Mouse (Mus musculus) bone marrow, adult 2 months (tissue): ENCODE measurements around the gene Treml1. TPM values are rescaled to one million over a fixed set of nuclear protein-coding genes. Genes with fewer than 3 reads are reported as not detected.
"Not testable (repeated sequence)": the region's sequence is repeated elsewhere in the genome, so short reads cannot be mapped to it uniquely, and the experiment has no call there.

Source experiments
- H3K27ac ChIP-seq: fragments of 200-500 bp; 2 replicates; pipeline ENCODE4 v1.5.1; 2012; ENCODE audit warnings: low read depth, mild to moderate bottlenecking, control low read depth, inconsistent platforms, low read length; ENCODE audit not compliant: control insufficient read depth, poor library complexity, insufficient read depth
- H3K4me1 ChIP-seq: fragments of 200-500 bp; 2 replicates; pipeline ENCODE4 v1.6.1; 2011; ENCODE audit warnings: low read length; ENCODE audit not compliant: control insufficient read depth, insufficient read depth
- H3K4me3 ChIP-seq: fragments of 200-500 bp; replicated peaks from 2 replicates; pipeline ENCODE3; 2011; ENCODE audit warnings: mild to moderate bottlenecking, low read depth, low read length, control low read depth; ENCODE audit not compliant: control insufficient read depth
- CTCF ChIP-seq: fragments of 200-500 bp; IDR thresholded peaks from 2 replicates; pipeline ENCODE4 v1.5.1; 2011; ENCODE audit warnings: low read length, control low read depth; ENCODE audit not compliant: control insufficient read depth, insufficient read depth
- POLR2A ChIP-seq: fragments of 200-500 bp; IDR thresholded peaks from 2 replicates; pipeline ENCODE4 v1.6.1; 2011; ENCODE audit warnings: low read depth, mild to moderate bottlenecking, control low read depth, low read length, borderline replicate concordance; ENCODE audit not compliant: control insufficient read depth
- WGBS: fragments of 180-500 bp; shearing (Covaris S2); methylation state at CpG from one replicate; pipeline ENCODE4 v1.1.7; 2018; 5-methylcytosine and 5-hydroxymethylcytosine counted together
- polyA plus RNA-seq: library from polyadenylated mRNA; stranded (reverse); fragments of >200 nt; gene quantifications from 2 replicates; pipeline ENCODE4 v1.2.4, GENCODE M21; 2011; ENCODE audit warnings: low replicate concordance; ENCODE audit not compliant: missing spikeins, insufficient read depth, insufficient read length

The Treml1 gene
- polyA plus RNA-seq, 1 experiment = 115 TPM

- TF ChIP-seq POLR2A (no peak), CTCF (no peak)
- H3K4me1 ChIP-seq = peaks cover 1% of the 10 kb centered on the region; the same call in 1 of the 2 replicates
- no peak overlapping the region for H3K4me3 ChIP-seq
- 60% methylated on average over 4 of the region's 4 CpGs for WGBS
- H3K27ac ChIP-seq = no peak overlapping the region
Measured at GRCm38 (mm10) chr17:48346834-48347233, 12.9 kb upstream of the Treml1 start.

GRCm38 (mm10) chr17:48347287-48347686 lies 12.4 kb upstream of the Treml1 start:
- TF ChIP-seq POLR2A (no peak), CTCF (no peak)
- no peak overlapping the region for H3K4me3 ChIP-seq
- peaks cover 1% of the 10 kb centered on the region; the same call in 1 of the 2 replicates for H3K4me1 ChIP-seq
- no peak overlapping the region for H3K27ac ChIP-seq
- 33% methylated on average over 2 of the region's 2 CpGs for WGBS

DNA sequence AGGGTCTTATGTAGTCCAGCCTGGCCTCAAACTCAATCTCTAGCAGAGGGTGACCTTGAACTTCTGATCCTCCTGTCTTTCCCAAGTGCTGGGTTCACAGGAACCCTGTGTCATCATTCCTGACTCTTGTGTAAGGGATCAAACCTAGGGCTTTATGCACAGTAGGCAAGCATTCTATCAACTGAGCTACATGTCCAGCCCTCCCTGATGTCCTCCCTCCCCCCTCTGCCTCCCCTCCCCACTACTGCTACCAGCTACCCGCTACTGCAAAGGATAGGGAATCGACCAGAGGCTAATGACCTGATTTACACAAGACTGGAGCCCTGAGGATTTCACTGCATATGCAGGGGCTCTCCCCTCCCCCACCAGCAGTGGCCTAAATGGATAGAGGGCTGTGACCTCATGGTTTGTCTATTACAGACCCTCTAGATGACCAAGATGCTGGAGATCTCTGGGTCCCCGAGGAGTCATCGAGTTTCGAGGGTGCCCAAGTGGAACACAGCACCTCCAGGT lies 9.0 kb upstream of the Treml1 start:
- H3K4me1 ChIP-seq = peaks cover 1% of the 10 kb centered on the region; the same call in 1 of the 2 replicates
- WGBS = 89% methylated on average over 5 of the region's 5 CpGs
- TF ChIP-seq CTCF = no peak
- no peak for TF ChIP-seq POLR2A
- no peak overlapping the region for H3K4me3 ChIP-seq
- H3K27ac ChIP-seq = no peak overlapping the region

GRCm38 (mm10) chr17:48352976-48353375 lies 6.7 kb upstream of the Treml1 start:
- not testable (repeated sequence) for H3K4me1 ChIP-seq, H3K4me3 ChIP-seq, H3K27ac ChIP-seq
- 85% methylated on average over 7 of the region's 7 CpGs for WGBS

- Histone ChIP-seq H3K4me3 (no peak overlapping the region), H3K4me1 (no peaks in the 10 kb centered on the region), H3K27ac (no peak overlapping the region)
- WGBS = 86% methylated on average over 3 of the region's 3 CpGs
- TF ChIP-seq POLR2A (no peak), CTCF (no peak)
Measured at GRCm38 (mm10) chr17:48355822-48356221, 3.9 kb upstream of the Treml1 start.

DNA sequence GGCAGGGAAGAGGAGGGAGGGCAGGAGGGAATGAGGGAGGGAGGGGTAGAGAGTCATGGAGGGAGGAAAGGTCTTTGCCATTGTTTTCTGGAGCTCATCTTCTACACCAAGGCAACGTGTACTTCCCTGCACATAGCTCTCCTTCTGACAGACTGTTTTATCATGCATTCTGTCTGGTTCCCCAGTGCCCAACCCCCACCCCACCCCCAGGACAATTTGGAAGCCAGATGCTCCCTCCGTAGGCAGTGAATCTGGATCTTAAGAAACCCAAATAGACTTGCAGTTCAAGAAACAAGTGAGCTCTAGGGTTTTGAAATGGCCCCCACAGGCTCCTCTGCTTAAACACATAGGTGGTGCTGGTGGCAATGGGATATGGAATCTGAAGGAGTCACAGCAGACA lies 1.8 kb upstream of the Treml1 start:
- H3K4me1 ChIP-seq = no peaks in the 10 kb centered on the region
- H3K27ac ChIP-seq = no peak overlapping the region
- no peak overlapping the region for H3K4me3 ChIP-seq
- TF ChIP-seq CTCF (no peak), POLR2A (no peak)
- 72% methylated on average over 2 of the region's 2 CpGs for WGBS

- no peak overlapping the region for H3K27ac ChIP-seq
- H3K4me1 ChIP-seq = no peaks in the 10 kb centered on the region; the same call in 1 of the 2 replicates
- no peak overlapping the region for H3K4me3 ChIP-seq
- WGBS = 15% methylated on average over 4 of the region's 4 CpGs
- TF ChIP-seq POLR2A = no peak
- no peak for TF ChIP-seq CTCF
Measured at GRCm38 (mm10) chr17:48360462-48360861, 746 bp downstream of the Treml1 start.

GRCm38 (mm10) chr17:48362346-48362745 lies 2.6 kb downstream of the Treml1 start:
- WGBS = 49% methylated on average over 3 of the region's 3 CpGs
- no peak for TF ChIP-seq CTCF
- no peak for TF ChIP-seq POLR2A
- no peaks in the 10 kb centered on the region; the same call in 1 of the 2 replicates for H3K4me1 ChIP-seq
- no peak overlapping the region for H3K27ac ChIP-seq
- no peak overlapping the region for H3K4me3 ChIP-seq

GRCm38 (mm10) chr17:48362966-48363365 lies 3.2 kb downstream of the Treml1 start:
- Histone ChIP-seq H3K4me3 (no peak overlapping the region), H3K4me1 (no peaks in the 10 kb centered on the region; the same call in 1 of the 2 replicates), H3K27ac (no peak overlapping the region)
- TF ChIP-seq POLR2A = no peak
- TF ChIP-seq CTCF = no peak
- 82% methylated on average over 8 of the region's 8 CpGs for WGBS

GRCm38 (mm10) chr17:48363421-48363965 lies 3.8 kb downstream of the Treml1 start:
- no peaks in the 10 kb centered on the region; the same call in 1 of the 2 replicates for H3K4me1 ChIP-seq
- H3K27ac ChIP-seq = no peak overlapping the region
- WGBS = 57% methylated on average over 6 of the region's 6 CpGs
- TF ChIP-seq POLR2A (no peak), CTCF (no peak)
- H3K4me3 ChIP-seq = no peak overlapping the region
